Mouse (Mus musculus): ENCODE results near the gene Smim24.

Gene Smim24

GRCm38 (mm10) chr10:81423476-81424245 lies 30.8 kb downstream of the Smim24 start:
- peak in 1 of 2 experiments; percentile 0 for DNase-seq

- DNase-seq: peak; percentile 5 to 10
These were observed 31.6 kb downstream of the Smim24 start for GRCm38 (mm10) chr10:81424246-81425051.

GRCm38 (mm10) chr10:81425236-81425850 lies 32.5 kb downstream of the Smim24 start:
- DNase-seq: peak; percentile 4 to 6

- peak in 1 of 2 experiments; percentile 2 for DNase-seq
These were observed 33.3 kb downstream of the Smim24 start for GRCm38 (mm10) chr10:81426081-81426671.

GRCm38 (mm10) chr10:81426897-81427296 lies 34.0 kb downstream of the Smim24 start:
- DNase-seq: peak in 1 of 2 experiments; percentile 16

- DNase-seq: peak in 1 of 2 experiments; percentile 8
These were observed 34.5 kb downstream of the Smim24 start for GRCm38 (mm10) chr10:81427327-81427726.

GRCm38 (mm10) chr10:81427804-81428506 lies 35.1 kb downstream of the Smim24 start:
- no peak for DNase-seq

- DNase-seq: no peak
These were observed 35.6 kb downstream of the Smim24 start for GRCm38 (mm10) chr10:81428507-81428870.

- no peak for DNase-seq
These were observed 36.2 kb downstream of the Smim24 start for GRCm38 (mm10) chr10:81429092-81429491.

GRCm38 (mm10) chr10:81429605-81430061 lies 36.8 kb downstream of the Smim24 start:
- peak; percentile 70 to 81 for DNase-seq

- peak; percentile 40 to 55 for DNase-seq
These were observed 37.4 kb downstream of the Smim24 start for GRCm38 (mm10) chr10:81430141-81430830.

- peak; percentile 34 to 53 for DNase-seq
These were observed 38.1 kb downstream of the Smim24 start for GRCm38 (mm10) chr10:81430831-81431525.

- peak in 1 of 2 experiments; percentile 33 for DNase-seq
These were observed 38.8 kb downstream of the Smim24 start for GRCm38 (mm10) chr10:81431526-81432168.

GRCm38 (mm10) chr10:81432169-81432867 lies 39.5 kb downstream of the Smim24 start:
- DNase-seq: no peak

GRCm38 (mm10) chr10:81432868-81433262 lies 40.0 kb downstream of the Smim24 start:
- DNase-seq: peak; percentile 87 to 93

GRCm38 (mm10) chr10:81433541-81434289 lies 40.9 kb downstream of the Smim24 start:
- peak; percentile 59 to 74 for DNase-seq

- DNase-seq: no peak
These were observed 41.8 kb downstream of the Smim24 start for GRCm38 (mm10) chr10:81434361-81435263.

- no peak for DNase-seq
These were observed 42.6 kb downstream of the Smim24 start for GRCm38 (mm10) chr10:81435436-81435835.

Measured in thymus, adult 18-20 months (tissue).